Mouse (Mus musculus) adrenal gland, adult 18-20 months (tissue): ENCODE data around the gene Copz1. TPM values are rescaled to one million over a fixed set of nuclear protein-coding genes. Genes with fewer than 3 reads are reported as not detected.
A peak's percentile ranks its signal among the peaks of the same experiment; 100 is the strongest.
"Not testable (repeated sequence)": the region's sequence is repeated elsewhere in the genome, so short reads cannot be mapped to it uniquely, and the experiment has no call there.

Source experiments
- DNase-seq, 2 experiments: peaks; one replicate each; pipeline ENCODE4 v3.0.0; 2021 to 2022; ENCODE audit warnings: low spot score in 2 of 2
- total RNA-seq, 2 experiments: library from RNA; stranded (reverse); gene quantifications; 1 replicate in 1 of 2; 2 replicates in 1 of 2; pipeline ENCODE4 v1.2.3; 2021

Copz1 gene
- total RNA-seq, 2 experiments from 2014 or later: 138 to 150 TPM

DNA sequence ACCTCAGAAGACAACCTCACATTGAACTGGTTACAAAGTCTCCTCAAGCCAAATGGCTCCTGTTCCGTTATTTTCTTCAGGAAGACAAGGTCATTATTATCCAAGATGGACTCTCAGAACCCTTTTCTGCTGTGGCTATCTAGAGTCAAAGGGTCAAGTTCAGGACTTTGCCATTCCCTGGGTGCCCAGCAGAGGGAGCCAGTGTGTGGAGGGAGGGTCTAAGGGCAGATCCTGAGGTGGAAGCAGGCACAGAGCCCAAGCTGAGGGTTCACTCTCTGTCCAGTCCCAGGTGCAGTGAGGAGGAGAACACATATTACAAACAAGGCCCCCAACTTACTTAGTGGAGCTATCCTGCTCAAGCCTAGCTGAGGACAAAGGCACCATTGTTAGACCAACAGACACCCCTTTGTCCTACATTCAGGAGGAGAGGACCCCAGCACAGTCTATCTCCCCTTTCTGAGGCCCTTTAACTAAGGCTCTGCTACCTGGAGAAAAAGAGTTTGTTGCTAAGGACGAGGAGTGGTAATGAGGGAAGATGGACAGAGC, 22.2 kb upstream of the Copz1 start:
- peak; percentile 78 to 88 for DNase-seq

DNA sequence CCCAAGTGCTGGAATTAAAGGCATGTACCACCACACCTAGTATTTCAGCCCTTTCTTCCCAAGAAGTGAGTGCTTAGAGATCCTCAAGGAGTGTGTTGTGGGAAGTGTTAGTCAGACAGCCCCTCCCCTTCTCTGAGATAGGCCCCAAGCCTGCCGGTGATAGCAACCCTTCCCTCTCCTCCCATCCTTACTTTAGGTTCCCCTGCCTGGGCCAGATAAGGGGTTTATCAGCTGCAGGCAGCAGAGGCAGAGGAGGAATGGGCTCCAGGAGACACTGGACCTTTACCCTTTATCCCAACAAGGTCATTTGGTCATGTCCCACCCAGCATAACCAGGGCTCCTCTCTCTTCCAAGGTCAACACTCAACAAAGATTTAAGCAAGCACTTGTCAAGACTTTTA, 20.9 kb upstream of the Copz1 start:
- no peak for DNase-seq

- DNase-seq: no peak
These were observed 19.9 kb upstream of the Copz1 start for GRCm38 (mm10) chr15:103252660-103253059.

GRCm38 (mm10) chr15:103253352-103253751, 19.2 kb upstream of the Copz1 start:
- DNase-seq: no peak

GRCm38 (mm10) chr15:103255169-103255568, 17.3 kb upstream of the Copz1 start:
- DNase-seq: peak; percentile 36 to 39

- DNase-seq: no peak
These were observed 16.1 kb upstream of the Copz1 start for GRCm38 (mm10) chr15:103256210-103256986.

DNA sequence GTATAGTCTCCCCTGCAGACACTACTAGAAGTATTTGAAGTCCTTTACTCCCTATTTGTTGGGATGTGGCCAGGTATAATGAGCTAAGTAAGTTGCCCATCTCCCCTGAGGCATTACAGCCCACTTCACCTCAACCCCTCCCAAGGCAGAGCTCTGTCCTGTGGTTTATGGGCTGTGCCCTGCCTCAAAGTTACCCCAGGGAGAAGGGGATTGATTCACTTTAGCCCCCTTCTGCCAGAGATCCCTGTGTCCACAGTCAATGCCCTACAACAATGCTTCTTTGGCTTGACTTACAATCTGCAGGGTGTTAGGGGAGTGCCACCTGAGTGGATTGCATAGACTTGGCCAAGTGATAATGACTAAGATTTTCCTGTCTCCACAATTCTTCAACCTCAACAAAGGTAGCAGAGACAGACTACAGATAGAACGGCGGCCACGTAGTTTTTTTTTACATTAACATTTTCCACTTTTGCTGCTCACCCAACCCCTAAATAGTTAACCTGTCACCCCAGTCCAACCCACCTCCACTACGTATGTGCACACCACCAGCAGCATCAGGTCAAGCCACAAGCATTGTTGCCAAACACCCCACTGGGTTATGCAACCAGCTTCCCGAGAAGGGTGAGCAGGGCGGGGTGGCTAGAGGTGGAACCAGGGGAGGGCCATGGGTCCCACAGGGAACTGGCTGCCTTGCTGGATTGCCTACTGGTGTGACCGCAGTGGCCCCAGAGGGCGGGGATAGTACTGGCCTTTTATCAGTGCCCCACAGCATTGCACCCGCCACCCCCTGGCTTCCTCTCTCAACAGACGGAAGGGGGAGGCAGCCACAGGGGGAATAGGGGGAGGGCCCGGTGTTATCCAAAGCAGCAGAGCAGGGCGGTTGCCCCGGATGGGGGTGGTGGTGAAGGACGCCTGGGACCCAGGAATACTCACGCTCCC, 14.5 kb upstream of the Copz1 start, which contains the start of gene Nfe2:
Nfe2 (minus strand) TSS at position 614 of the 939 bp plus-strand sequence.
- DNase-seq: peak; percentile 49 to 56

GRCm38 (mm10) chr15:103259162-103259561, 13.4 kb upstream of the Copz1 start:
- DNase-seq: no peak

DNA sequence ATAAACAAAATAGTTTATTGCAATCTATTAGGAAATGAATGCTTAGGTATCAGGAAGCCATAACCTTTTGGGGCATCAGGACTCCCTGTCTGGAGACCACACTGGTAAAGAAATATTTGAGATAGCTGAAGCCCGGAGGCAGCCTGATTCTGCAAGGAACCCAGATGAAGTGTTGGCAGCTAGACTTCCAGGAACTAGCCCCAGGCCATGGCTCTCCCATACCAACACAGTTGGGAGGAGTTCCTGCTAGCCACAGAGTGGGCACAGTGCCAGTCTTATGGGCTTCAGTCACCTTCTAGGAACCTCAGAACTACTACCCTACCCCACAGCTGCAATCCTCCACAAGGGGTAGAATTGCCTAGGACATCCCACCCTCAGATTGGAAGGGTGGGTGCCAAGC, 12.5 kb upstream of the Copz1 start:
- no peak for DNase-seq

- DNase-seq: no peak
These were observed 7.7 kb upstream of the Copz1 start for GRCm38 (mm10) chr15:103264794-103265193.

DNA sequence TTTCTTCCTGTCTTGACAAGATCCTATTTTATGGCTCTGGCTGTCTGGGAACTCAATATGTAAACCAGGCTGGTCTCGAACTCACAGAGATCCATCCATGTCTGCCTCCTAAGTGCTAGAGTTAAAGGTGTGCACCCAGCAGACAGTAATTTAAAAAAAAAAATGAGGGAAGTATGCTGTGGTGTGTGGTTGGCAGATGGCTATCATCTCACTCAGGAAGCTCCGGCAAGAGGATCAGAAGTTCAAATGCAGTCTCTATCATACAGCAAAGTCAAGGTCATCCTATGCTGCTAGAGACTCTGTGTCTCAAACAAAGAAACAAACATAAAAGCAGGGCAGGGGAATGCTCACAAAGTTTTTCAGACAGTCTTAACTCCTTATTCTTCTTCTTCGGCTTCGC, 3.6 kb upstream of the Copz1 start:
- no peak for DNase-seq

DNA sequence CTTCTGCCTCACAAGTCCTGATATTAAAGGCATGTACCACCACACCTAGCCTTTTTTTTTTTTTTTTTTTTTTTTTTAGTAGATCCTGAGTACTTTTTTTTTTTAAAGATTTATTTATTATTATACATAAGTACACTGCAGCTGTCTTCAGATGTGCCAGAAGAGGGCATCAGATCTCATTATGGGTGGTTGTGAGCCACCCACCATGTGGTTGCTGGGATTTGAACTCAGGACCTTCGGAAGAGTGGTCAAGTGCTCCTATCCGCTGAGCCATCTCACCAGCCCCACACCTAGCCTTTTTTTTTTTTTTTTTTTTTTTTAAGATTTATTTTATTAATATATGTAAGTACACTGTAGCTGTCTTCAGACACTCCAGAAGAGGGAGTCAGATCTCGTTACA, 3.4 kb downstream of the Copz1 start:
- DNase-seq: not testable (repeated sequence)

- DNase-seq: no peak
These were observed 5.4 kb downstream of the Copz1 start for GRCm38 (mm10) chr15:103277949-103278348.

DNA sequence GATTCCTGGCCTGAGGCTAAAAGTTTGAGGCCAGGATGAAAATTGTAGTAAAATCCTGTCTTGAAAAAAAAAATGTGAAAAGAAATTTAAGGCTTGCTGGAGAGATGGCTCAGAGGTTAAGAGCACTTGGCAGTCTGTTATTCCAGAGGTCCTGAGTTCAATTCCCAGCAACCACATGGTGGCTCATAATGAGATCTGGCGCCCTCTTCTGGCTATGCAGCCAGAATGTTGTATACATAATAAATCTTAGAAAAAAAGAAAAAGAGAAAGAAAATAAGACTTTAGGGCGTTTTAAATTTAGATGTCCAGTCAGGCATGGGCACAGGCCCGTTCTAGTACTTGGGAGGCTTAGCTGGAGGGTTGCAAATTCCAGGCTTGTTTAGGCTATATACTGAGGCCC, 7.2 kb downstream of the Copz1 start:
- DNase-seq: no peak

DNA sequence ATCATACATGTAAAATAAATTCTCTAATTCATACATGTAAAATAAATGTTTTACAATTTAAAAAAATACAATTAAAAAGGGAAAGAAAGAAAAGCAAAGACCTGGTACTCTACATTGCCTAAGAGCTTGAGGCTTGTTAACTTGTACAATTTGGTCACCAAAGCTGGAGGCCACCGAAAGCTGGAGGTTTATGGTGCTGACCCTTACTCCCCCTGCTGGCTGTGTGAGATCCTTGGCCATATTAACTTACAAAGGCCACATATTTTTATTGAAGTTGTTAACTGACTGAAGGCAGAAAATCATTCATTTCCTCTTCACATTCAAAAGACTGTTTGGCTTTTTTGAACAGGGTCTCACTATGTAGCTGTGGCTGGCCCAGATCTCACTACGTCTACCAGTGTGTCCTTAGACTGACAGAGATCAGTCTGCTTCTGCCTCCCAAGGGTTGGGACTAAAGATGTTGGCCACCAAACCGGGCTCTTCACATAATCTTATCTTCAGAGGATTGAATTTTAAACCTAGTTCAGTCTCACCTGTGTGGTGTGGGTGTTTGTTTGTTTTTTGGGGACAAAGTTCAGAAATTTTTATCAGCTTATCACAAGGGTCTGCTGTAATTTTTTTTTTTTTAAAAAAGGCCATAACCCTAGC, 8.4 kb downstream of the Copz1 start:
- DNase-seq: no peak

GRCm38 (mm10) chr15:103281465-103282205, 9.1 kb downstream of the Copz1 start:
- DNase-seq: no peak

GRCm38 (mm10) chr15:103284066-103284465, 11.6 kb downstream of the Copz1 start:
- DNase-seq: peak; percentile 52 to 63

DNA sequence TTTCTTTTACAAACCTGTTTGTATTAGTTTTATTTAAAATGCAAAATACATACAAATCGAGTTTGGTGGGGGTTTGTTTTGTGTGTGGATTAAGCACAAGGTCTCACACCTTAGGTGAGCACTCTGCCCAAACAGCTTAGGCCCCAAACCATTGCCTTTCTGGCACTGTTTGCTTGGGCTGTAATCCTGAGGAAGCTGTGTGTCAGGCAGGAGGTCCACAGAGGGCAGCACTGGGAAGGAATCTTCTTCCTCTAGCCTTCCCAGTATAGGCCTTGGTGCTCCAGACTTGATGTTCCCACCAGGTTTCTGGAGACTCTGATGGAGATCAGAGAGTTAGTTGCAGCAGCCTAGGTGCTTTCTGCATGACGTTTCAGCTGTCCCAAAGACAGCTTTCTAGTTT, 12.1 kb downstream of the Copz1 start:
- DNase-seq: no peak

DNA sequence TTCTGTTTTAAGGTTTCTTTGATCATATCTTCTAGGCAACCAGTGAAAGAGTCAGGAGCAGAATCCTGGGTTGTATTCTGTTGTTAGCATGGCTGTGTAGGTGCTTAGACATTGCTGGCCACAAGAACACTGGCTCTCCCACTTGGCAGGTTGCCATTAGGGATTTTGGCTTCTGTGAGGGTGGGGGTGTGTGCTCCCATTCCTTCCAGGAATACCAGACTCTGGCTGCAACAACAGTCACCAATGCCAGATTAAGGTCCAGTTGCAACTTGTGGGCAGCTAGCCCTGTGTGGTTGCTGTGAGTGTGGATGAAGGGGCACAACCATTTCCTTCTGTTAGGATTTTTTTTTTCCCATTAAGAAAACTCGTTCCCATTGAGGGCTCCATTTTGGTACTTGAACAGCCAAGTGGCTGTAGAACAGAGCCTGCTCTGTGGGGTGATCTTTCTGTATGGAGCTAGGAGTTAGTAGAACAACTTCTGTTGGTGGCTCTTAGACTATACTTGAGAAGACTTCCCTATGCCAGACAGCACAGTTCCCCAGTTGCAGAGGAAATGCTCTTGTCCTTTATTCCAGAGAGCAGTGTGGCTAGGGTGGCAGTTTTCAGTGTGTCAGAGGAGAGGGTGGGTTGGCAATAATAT, 13.4 kb downstream of the Copz1 start:
- DNase-seq: peak in 1 of 2 experiments; percentile 32

DNA sequence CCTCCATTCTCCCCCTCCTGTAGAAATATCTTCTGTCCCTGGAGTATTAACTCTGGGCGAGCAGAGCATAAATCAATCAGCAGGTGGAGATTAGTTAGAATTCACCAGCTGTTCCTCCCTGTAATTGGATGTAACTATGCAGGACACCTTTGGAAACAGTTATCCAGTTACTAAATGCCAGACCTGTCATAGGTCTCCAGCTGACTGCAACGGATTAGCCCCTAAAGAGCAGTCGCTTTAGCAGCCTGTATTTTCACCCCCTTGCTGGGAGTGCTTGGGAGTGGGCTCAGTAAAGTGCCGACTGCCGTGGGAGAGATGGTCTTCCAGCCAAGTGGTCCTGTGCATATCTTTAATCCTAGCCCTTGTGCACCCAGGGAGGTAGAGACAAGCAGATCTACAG, 17.1 kb downstream of the Copz1 start:
- no peak for DNase-seq
